Mouse (Mus musculus): ENCODE data around the gene B230118H07Rik.

The B230118H07Rik gene

DNA sequence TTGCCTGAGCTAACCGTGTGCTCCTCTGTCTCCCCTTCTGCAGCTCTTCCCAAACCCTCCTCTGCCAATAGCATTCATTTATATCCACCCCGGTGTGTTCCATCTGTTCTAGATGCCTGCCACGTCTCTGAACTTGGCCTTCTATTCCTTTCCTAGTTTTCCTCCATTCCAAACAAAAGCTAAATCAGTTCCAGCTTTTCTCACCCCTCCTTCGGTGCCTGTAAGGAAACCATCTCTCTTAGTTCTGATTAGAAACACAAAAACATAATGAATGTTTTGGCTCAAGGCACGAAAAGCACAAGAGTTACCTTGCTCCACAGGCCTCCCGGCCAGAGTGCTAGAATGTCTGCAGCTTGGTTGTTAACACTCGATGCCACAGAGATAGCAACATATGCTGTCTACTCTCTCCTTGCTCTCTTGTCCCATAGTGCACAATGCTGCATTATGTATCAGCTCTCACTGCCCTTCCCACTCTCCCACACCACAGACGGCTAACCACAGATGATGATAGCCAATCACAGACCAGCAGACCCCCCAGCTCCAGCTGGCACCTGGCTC, at the start of gene B230118H07Rik, which contains the start of gene Rag1:
B230118H07Rik (minus strand) TSS at position 419 of the 558 bp plus-strand sequence.
Rag1 (minus strand) TSS at position 388 of the 558 bp plus-strand sequence.
- DNase-seq (ENCODE audit: extremely low read depth, low read depth, low spot score) = no peak

DNA sequence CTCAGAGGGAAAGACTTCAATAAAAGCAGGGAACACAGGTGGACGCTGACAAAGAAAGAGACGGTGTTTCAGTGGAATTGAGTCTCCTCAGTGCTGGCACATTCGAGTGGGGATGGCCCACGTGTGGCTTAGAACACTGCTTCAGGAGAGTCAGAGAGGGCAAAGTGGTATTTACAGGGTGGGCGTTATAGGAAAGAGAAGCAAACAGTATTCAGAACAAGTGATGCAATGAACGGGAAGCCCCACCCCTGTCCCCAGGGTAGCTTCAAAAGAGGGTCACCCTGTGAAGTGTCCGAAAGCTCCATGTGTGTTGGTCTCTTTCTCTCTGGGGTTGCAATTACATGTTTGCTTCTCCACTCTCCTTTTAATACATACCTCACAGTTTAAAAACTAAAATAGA, 46.3 kb upstream of the B230118H07Rik start:
- no peak for DNase-seq (ENCODE audit: extremely low read depth, low read depth, low spot score)

DNA sequence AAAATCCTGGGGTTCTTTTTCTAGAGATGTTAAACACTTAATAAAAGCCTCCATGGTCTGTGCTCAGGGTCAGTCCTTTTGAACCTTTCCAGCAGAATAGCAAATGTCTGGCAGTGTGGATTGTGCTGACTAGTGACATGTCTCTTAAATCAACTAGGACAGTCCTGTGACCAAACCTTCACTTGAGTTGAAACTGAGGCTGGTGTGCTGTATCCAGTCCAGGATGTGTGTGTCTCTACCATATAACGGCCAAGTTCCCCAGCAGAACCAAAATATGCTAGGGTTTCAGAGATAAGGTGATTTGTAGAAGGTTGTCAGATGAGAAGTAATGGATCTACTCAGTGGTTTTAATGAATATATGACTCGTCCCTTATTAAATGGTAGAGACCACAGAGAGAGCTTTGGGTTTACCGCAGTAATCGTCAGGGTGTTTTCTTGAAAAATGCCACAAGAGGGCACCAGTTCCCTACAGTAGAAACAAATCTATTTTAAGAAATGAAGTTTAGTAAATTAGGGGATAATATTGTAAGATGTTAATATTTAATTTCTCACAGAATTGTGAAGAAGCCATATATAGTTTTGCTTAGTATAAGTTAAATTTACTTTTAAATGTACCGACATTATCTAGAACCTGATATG, 44.4 kb upstream of the B230118H07Rik start:
- DNase-seq (ENCODE audit: extremely low read depth, low read depth, low spot score) = no peak

DNA sequence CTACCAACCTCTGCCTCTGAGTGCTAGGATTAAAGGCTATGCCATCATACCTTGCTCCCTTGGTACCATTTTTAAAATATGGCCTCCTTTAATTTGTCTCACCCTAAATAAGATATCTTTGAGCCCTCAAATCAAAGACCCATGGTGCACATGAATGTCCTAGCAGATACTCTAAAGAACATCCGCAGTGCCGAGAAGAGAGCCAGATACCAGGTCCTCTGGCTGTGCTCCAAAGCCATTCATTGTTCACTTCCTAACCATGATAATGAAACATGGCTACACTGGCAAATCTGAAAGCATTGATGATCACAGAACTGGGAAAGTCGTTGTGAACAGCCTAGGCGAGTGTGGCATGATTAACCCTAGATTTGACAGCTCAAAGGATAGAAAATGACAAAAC, 43.7 kb upstream of the B230118H07Rik start:
- DNase-seq (ENCODE audit: extremely low read depth, low read depth, low spot score) = no peak

DNA sequence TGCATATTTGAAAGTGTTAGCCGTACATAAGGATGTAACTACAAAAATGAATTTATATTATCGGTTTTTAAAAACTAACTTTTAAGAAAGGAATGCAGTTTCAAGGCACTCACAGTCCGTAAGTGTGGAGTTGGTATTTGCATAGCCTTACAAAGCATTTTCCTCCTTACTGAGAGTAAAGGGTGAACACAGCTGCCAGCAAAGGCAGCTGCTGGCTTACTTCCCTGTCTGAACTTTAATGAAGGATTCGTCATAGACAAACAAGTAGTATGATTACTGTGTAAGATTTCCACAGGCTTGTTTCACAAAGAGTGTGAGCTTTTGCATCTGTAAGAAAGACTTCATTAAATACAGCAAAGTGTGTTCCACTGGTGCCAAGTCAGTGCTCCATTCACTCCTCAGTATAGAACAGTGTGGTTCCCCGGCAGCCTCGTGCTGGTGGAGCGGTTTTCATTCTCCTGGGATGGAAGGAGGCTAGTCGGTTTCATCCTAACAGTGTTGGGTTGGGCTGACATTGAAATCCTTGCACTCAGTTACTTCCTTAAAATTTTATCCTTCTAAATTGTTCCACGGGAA, 41.0 kb upstream of the B230118H07Rik start:
- no peak for DNase-seq (ENCODE audit: extremely low read depth, low read depth, low spot score)

DNA sequence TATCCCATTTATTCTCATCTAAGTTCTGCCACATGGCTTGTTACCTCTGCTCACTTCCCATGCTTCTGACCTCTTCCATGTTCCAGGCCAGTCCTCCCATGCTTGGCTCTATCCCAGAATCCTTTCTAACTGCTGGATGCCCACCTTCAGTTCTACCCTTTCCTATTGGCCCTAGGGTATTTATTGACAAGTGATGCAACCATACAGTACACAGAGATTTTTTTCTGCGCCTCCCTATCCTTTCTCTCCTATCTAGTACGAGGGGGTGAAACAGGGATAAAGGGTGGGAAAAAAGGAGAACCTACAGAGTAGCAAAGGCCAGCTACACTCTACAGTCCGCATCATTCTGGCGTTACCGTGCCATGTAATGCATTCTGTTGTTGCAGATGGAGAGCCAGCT, 38.7 kb upstream of the B230118H07Rik start:
- no peak for DNase-seq (ENCODE audit: extremely low read depth, low read depth, low spot score)

DNA sequence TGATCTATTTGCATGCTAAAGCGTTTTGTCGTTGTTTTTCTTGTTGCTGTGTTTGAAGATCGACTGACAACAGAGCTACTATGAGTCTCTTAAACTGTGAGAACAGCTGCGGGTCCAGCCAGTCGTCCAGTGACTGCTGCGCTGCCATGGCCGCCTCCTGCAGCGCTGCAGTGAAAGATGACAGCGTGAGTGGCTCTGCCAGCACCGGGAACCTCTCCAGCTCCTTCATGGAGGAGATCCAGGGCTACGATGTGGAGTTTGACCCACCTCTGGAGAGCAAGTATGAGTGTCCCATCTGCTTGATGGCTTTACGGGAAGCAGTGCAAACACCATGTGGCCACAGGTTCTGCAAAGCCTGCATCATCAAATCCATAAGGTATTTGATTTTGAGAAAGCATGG, 35.1 kb upstream of the B230118H07Rik start:
- no peak for DNase-seq (ENCODE audit: extremely low read depth, low read depth, low spot score)

DNA sequence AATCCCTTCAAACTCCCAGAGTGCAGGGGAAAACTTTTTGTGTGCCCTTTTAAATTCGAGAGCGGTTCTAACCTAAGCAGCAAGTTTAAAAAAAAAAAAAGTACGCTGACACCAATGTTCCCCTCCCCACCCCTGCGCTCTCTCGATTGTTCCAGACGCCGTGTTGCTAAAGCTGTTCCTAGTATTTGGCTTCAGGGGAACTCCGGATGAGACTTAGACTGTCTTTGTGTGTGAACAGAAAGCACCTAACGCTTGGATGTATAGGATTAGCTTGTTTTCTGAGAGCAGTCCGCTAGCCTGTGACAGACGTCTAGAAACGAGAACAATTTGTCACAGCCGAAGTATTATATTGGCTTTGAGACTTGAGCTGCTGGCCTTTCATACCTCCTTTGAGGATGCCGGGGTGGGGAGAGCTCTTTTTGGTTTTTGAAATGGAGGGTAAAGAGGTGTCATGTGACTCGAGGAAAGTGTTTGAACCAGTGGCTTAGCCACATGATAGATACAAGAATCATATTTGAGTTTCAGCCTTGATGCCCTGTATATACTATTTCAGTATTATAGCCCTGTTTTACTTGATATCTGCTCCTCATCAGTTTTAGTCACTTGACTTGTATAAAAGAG, 29.9 kb upstream of the B230118H07Rik start:
- DNase-seq (ENCODE audit: extremely low read depth, low read depth, low spot score) = peak; percentile 16

DNA sequence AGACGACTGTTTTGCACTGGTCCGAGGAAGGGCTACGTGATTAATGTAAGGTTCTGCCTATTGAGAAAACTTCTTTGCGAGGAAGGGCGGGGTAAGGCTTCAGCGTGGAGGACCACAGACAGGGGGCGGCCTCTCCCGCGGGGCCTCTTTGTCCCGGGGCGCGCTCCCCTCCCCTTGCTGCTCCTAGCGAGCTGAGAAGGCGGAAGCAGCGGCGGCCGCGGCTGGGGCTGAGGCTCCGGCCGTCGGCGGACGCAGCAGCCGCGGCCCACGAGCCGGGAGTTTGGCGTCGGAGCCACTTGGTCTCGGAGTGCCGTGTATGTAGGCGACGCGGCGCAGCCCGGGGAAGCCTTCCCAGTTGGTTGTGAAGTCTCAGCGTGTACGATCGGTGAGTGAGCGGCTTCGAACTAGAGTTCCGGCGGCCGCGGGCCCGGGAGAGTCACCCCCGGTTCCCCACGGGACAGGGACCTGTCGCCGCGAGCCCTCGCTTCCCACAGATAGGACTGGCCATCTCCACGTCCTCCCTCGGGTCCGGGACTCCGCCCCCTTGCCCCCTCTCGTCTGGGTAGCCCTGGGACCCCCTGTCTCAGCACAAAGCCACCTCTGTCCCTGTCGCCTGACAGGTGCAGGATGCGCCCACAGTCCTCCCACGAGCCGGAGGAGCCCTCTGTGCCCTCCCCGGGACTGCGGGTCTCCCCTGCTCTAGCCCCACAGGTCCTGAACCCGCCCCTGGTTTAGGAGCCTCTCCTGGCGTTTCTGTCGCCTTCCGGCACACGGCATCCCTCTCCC, 29.1 kb upstream of the B230118H07Rik start, which contains the start of gene Traf6:
Traf6 (plus strand) TSS at position 194 of the 786 bp plus-strand sequence.
- DNase-seq (ENCODE audit: extremely low read depth, low read depth, low spot score) = no peak

DNA sequence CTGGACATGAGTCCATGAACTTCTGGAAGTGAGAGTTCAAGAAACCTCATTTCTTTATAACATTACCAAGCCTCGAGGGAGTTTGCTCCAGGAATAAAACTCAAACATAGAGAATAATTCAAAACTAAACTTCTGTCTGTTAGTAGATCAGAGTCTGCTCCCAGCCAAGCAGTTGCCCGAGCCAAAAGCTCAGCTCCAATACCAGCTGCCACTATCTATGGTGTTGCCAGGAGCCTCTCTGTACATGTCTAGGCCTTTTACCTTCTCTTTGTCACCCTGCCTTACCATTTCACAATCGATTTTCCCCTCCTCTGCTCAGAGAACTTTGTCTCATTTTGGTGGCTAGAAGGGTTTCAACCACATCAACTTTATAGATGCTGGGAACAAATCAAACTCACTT, 24.2 kb upstream of the B230118H07Rik start:
- no peak for DNase-seq (ENCODE audit: extremely low read depth, low read depth, low spot score)

DNA sequence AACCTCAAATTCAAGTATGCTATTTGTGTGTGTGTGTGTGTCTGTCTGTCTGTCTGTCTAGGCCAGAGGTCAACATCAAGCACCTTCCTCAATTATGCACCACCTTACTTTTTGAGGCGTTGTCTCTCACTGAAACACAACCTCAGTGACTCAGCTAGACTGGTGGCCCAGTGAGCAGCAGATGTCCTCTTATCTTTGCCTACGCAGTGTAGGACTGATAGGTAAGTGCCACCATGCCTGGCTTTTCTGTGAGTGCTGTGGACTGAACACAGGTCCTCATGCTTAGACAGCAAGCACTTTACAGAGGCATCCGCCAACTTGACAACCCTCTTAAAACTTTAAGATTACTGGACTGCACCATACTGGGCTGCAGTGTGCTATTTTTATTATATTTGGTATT, 19.4 kb upstream of the B230118H07Rik start:
- DNase-seq (ENCODE audit: extremely low read depth, low read depth, low spot score) = no peak

DNA sequence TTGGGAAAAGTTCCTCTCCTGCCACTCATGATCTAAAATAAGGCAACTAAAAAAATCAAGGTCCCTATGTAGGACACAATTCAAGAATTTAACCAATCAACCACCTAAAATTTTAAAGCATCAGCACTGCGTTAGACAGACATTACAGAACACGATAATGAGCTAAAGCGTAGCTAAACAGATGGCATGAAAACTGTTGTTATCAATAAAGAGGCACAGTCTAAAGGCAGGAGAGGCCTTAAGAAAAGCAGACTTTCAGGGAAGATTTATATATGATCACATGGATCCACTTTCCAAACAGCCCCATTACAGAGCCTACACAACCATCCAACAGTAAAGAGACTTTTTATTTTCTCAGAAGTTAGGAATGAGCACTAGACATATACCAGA, 16.4 kb upstream of the B230118H07Rik start:
- no peak for DNase-seq (ENCODE audit: extremely low read depth, low read depth, low spot score)

DNA sequence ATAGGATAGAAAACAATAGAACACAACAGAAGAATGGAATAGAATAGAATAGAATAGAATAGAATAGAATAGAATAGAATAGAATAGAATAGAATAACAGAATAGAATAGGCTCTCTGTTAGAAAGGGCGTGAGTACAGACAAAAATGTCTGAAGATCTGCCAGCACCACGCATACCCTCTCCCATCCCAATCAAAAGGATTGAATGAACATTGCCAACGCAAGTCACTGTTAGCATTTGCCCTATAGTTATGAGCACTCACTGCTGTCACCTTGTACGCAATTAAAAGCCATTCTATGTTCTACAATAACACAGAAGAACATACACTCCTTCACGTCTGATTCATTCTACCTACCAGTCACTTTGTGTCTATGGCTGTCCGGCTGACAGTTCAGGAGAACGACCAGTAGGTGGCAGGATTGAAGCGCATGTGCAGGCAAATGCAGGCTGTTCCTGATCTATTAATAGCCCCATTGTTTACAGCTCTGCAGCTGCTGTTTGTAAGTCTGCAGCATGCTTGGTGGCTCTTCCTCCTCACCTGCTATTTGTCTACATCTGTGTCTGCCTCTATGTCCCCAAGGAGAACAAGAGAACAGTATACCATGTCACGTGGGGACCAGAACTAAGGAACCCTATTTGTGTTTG, 15.8 kb upstream of the B230118H07Rik start:
- no peak for DNase-seq (ENCODE audit: extremely low read depth, low read depth, low spot score)

DNA sequence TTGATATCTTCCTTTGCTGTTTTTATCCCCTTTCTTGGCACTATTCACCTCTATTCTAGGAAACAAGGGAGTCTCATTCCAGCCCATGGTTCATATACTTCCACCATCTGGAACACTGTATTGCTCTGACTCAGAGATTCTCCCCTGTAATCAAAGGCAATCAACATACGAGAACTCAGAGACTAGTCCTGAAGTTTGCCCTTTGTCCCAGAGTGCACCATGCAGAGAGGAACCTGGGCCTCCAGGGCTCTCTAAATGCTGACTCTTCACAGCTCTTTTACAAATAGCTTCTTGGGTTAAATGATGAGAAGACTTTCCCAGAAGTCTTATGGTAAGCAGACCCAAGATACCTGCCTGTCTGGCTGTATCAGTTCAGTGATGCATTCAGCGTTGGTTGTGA, 11.2 kb upstream of the B230118H07Rik start:
- no peak for DNase-seq (ENCODE audit: extremely low read depth, low read depth, low spot score)

DNA sequence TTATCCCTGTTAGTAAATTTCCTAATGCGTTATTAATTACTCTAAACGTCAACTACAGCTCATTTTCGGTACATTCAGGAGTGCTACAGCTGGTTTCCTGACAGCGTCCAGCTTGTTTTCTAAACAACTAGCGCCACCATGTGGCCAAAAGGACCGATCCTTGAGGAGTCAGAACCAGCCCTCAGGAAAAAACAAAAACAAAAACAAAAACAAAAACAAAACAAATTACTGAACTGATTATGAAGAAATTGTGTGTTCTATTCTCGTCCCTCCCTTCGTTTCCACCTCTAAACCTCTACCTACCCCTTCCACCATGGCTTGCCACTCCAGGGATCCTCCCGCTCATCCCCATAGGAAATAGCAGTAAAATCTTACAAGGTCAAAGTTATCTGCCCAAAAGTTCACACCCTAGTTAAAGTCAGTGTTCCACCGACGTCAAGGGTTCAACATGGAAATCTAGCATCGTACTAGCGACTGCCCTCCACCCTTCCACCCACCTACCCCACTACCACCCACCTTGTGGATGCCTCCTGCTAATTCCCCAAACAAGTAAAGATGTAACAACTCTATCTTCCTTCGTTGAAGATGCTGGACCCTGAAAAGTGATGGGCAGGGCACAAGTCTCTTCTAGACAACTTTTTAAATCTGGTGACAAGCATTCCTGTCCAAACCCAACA, 3.7 kb upstream of the B230118H07Rik start:
- DNase-seq (ENCODE audit: extremely low read depth, low read depth, low spot score) = no peak

DNA sequence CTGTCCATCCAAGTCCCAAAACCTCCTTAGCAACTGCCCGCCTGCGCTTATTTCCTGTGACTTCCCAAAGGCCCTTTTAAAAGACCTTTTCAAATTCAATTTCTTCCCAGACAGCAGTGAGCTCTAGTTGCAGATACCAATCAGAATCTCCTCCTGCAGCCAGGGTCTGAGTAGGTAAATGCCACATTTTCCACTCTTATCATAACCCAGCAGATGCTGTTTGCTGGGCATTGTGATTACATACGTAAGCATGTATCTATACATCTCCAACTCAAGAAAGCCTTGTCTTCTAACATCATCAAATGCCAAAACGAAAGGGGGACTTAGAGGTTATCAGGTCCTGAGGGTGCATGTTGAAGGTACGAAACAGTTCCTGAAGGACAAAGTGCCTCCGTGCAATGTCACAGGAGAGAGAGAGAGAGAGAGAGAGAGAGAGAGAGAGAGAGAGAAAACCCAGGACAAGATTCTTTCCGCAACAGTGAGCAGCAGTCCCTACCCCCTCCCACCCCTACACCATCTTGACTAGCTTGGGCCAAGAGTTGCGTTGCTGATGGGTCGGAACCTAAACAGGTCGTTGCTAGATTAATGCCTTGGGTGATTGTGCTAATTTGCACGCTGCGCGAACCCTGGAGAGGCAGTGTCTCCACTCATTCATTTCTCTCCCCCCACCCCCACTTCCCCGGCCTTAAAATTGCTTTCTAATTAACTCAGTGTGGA, 3.0 kb upstream of the B230118H07Rik start:
- no peak for DNase-seq (ENCODE audit: extremely low read depth, low read depth, low spot score)

DNA sequence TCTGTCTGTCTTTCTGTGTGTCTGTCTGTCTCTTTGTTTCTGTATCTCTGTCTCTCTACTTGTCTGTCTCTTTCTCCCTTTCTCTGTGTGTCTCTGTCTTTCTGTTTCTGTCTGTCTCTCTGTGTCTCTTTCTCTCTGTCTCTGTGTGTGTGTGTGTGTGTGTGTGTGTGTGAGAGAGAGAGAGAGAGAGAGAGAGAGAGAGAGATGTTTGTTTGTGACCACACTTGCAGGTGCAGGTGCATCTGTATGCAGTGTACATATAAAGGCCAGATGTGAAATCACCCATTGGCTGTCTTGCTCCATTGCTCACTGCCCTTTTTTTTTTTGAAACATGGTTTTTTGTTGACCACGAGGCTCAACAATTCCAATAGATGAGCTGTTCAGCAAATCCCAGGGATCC, 1.1 kb upstream of the B230118H07Rik start:
- no peak for DNase-seq (ENCODE audit: extremely low read depth, low read depth, low spot score)

DNA sequence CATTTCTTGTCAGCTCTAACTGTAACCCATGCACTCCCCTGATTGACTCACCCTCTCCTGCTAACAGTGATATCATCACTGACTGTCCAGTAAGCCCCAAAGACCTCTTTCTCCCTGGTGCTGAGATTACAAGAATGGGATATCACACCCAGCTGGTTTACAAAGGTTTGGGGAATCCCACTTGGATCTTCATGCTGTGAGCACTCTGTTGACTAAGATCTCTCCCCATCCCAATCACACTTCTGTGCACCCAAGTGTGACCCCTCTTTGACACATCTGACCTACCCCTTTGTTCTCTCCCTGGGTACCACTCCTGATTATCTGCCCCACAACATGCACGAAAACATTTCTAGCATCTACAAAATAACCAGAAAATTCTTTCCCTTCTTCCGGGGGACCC, 971 bp downstream of the B230118H07Rik start:
- DNase-seq (ENCODE audit: extremely low read depth, low read depth, low spot score) = no peak

DNA sequence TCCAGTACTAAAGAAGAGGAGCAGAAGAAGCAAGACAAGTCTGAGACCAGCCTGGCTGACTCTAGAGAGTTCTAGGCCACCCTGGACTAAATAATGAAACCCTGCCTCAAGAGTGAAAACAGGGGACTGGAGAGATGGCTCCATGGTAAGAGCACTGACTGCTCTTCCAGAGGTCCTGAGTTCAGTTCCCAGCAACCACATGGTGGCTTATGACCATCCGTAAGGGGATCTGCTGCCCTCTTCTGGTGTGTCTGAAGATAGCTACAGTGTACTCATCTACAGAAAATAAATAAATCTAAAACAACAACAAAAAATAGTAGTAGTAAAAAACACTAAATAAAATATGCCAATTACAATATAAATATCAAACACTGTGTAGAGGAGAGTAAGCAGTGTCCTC, 3.5 kb downstream of the B230118H07Rik start:
- DNase-seq (ENCODE audit: extremely low read depth, low read depth, low spot score) = no peak
